Mouse (Mus musculus): ENCODE measurements around the gene Gli1. TPM values are rescaled to one million over a fixed set of nuclear protein-coding genes. Genes with fewer than 3 reads are reported as not detected.

The Gli1 gene
- total and polyA plus RNA-seq, 2 experiments from 2014 or later = 0.59 to 1.1 TPM

GRCm38 (mm10) chr10:127337536-127338099 lies 4.2 kb downstream of the Gli1 start:
- H3K4me3 ChIP-seq (ENCODE audit: low read depth, low read length) = no peak overlapping the region
- H3K27ac ChIP-seq (ENCODE audit: low read depth) = no peak overlapping the region
- DNase-seq (ENCODE audit: low spot score) = no peak
- TF ChIP-seq CTCF (IDR thresholded peaks at IDR 0.05; ENCODE audit: low read depth) (no peak), EP300 (IDR thresholded peaks at IDR 0.05; ENCODE audit: low read depth) (no peak)
- H3K9me3 ChIP-seq (replicated peaks; ENCODE audit: control insufficient read depth, low read length) = no peaks in the 10 kb centered on the region
- H3K4me1 ChIP-seq (ENCODE audit: control insufficient read depth, insufficient read depth) = peaks cover 3% of the 10 kb centered on the region; the same call in 1 of the 2 replicates
- H3K27me3 ChIP-seq (ENCODE audit: control insufficient read depth, insufficient read depth, low read length) = peaks cover 39% of the 10 kb centered on the region
- no peaks in the 10 kb centered on the region for H3K36me3 ChIP-seq (replicated peaks; ENCODE audit: control insufficient read depth, insufficient read depth, low read length)
- 74% methylated on average over 6 of the region's 6 CpGs for WGBS
- no peak overlapping the region for H3K9ac ChIP-seq (replicated peaks; ENCODE audit: low read depth, low read length)
- no peak overlapping the region for H3K4me2 ChIP-seq (ENCODE audit: low read depth, low read length)
- ATAC-seq (ENCODE audit: insufficient read depth, low read depth) = no peak

GRCm38 (mm10) chr10:127336952-127337351 lies 4.8 kb downstream of the Gli1 start:
- peaks cover 3% of the 10 kb centered on the region; the same call in 1 of the 2 replicates for H3K4me1 ChIP-seq (ENCODE audit: control insufficient read depth, insufficient read depth)
- no peak for ATAC-seq (ENCODE audit: insufficient read depth, low read depth)
- WGBS = 51% methylated on average over 5 of the region's 5 CpGs
- no peaks in the 10 kb centered on the region for H3K36me3 ChIP-seq (replicated peaks; ENCODE audit: control insufficient read depth, insufficient read depth, low read length)
- TF ChIP-seq CTCF (IDR thresholded peaks at IDR 0.05; ENCODE audit: low read depth) (no peak), EP300 (IDR thresholded peaks at IDR 0.05; ENCODE audit: low read depth) (no peak)
- H3K4me2 ChIP-seq (ENCODE audit: low read depth, low read length) = no peak overlapping the region
- no peak for DNase-seq (ENCODE audit: low spot score)
- H3K9ac ChIP-seq (replicated peaks; ENCODE audit: low read depth, low read length) = no peak overlapping the region
- no peak overlapping the region for H3K4me3 ChIP-seq (ENCODE audit: low read depth, low read length)
- H3K27me3 ChIP-seq (ENCODE audit: control insufficient read depth, insufficient read depth, low read length) = peaks cover 33% of the 10 kb centered on the region
- no peak overlapping the region for H3K27ac ChIP-seq (ENCODE audit: low read depth)
- no peaks in the 10 kb centered on the region for H3K9me3 ChIP-seq (replicated peaks; ENCODE audit: control insufficient read depth, low read length)

GRCm38 (mm10) chr10:127335271-127335670 lies 6.5 kb downstream of the Gli1 start:
- no peak overlapping the region for H3K27ac ChIP-seq (ENCODE audit: low read depth)
- ATAC-seq (ENCODE audit: insufficient read depth, low read depth) = no peak
- H3K4me3 ChIP-seq (ENCODE audit: low read depth, low read length) = no peak overlapping the region
- no peak overlapping the region for H3K4me2 ChIP-seq (ENCODE audit: low read depth, low read length)
- WGBS = 58% methylated on average over 1 of the region's 1 CpGs
- TF ChIP-seq CTCF (IDR thresholded peaks at IDR 0.05; ENCODE audit: low read depth) (0 out of 2 replicates have a peak, but pooled peaks have one; percentile 1), EP300 (IDR thresholded peaks at IDR 0.05; ENCODE audit: low read depth) (no peak)
- H3K27me3 ChIP-seq (ENCODE audit: control insufficient read depth, insufficient read depth, low read length) = peaks cover 25% of the 10 kb centered on the region
- H3K9ac ChIP-seq (replicated peaks; ENCODE audit: low read depth, low read length) = no peak overlapping the region
- no peaks in the 10 kb centered on the region for H3K9me3 ChIP-seq (replicated peaks; ENCODE audit: control insufficient read depth, low read length)
- H3K4me1 ChIP-seq (ENCODE audit: control insufficient read depth, insufficient read depth) = no peaks in the 10 kb centered on the region; the same call in 1 of the 2 replicates
- H3K36me3 ChIP-seq (replicated peaks; ENCODE audit: control insufficient read depth, insufficient read depth, low read length) = no peaks in the 10 kb centered on the region
- DNase-seq (ENCODE audit: low spot score) = no peak

- TF ChIP-seq CTCF (IDR thresholded peaks at IDR 0.05; ENCODE audit: low read depth) = peak; percentile 35
- TF ChIP-seq EP300 (IDR thresholded peaks at IDR 0.05; ENCODE audit: low read depth) = no peak
- Histone ChIP-seq H3K9me3 (replicated peaks; ENCODE audit: control insufficient read depth, low read length) (no peaks in the 10 kb centered on the region), H3K27ac (ENCODE audit: low read depth) (no peak overlapping the region), H3K4me1 (ENCODE audit: control insufficient read depth, insufficient read depth) (no peaks in the 10 kb centered on the region), H3K4me3 (ENCODE audit: low read depth, low read length) (no peak overlapping the region), H3K27me3 (ENCODE audit: control insufficient read depth, insufficient read depth, low read length) (peaks cover 29% of the 10 kb centered on the region), H3K36me3 (replicated peaks; ENCODE audit: control insufficient read depth, insufficient read depth, low read length) (no peaks in the 10 kb centered on the region), H3K4me2 (ENCODE audit: low read depth, low read length) (no peak overlapping the region), H3K9ac (replicated peaks; ENCODE audit: low read depth, low read length) (no peak overlapping the region)
- 61% methylated on average over 5 of the region's 5 CpGs for WGBS
- ATAC-seq (ENCODE audit: insufficient read depth, low read depth) (no peak), DNase-seq (ENCODE audit: low spot score) (no peak)
Observed at GRCm38 (mm10) chr10:127333152-127333551, 8.6 kb downstream of the Gli1 start.

GRCm38 (mm10) chr10:127332211-127332874 lies 9.4 kb downstream of the Gli1 start:
- no peak for DNase-seq (ENCODE audit: low spot score)
- Histone ChIP-seq H3K4me3 (ENCODE audit: low read depth, low read length) (no peak overlapping the region), H3K9me3 (replicated peaks; ENCODE audit: control insufficient read depth, low read length) (no peaks in the 10 kb centered on the region), H3K4me2 (ENCODE audit: low read depth, low read length) (no peak overlapping the region), H3K27me3 (ENCODE audit: control insufficient read depth, insufficient read depth, low read length) (peaks cover 37% of the 10 kb centered on the region), H3K27ac (ENCODE audit: low read depth) (no peak overlapping the region), H3K36me3 (replicated peaks; ENCODE audit: control insufficient read depth, insufficient read depth, low read length) (no peaks in the 10 kb centered on the region), H3K9ac (replicated peaks; ENCODE audit: low read depth, low read length) (no peak overlapping the region), H3K4me1 (ENCODE audit: control insufficient read depth, insufficient read depth) (no peaks in the 10 kb centered on the region)
- peak; percentile 25; the same call in 1 of the 2 replicates for ATAC-seq (ENCODE audit: insufficient read depth, low read depth)
- WGBS = 35% methylated on average over 29 of the region's 31 CpGs
- TF ChIP-seq EP300 (IDR thresholded peaks at IDR 0.05; ENCODE audit: low read depth) (no peak), CTCF (IDR thresholded peaks at IDR 0.05; ENCODE audit: low read depth) (no peak)

All from heart, postnatal 0 days (tissue).